Mouse (Mus musculus): ENCODE measurements at regions not wholly inside any gene's neighbourhood (a gene's known extent, or its start where the extent isn't known, plus 50 kb on each side); places are given as distances from the start of the nearest gene placed in this dataset.

GRCm38 (mm10) chr17:91225916-91226315, 133.0 kb upstream of the Nrxn1 start:
- DNase-seq (ENCODE audit: low spot score), result no peak

- DNase-seq (ENCODE audit: low spot score), result no peak
These were observed 123.6 kb upstream of the Nrxn1 start for GRCm38 (mm10) chr17:91216429-91216828.

- no peak for DNase-seq (ENCODE audit: low spot score)
These were observed 89.7 kb upstream of the Nrxn1 start for GRCm38 (mm10) chr17:91182574-91182973.

GRCm38 (mm10) chr17:91161834-91162233, 69.0 kb upstream of the Nrxn1 start:
- no peak for DNase-seq (ENCODE audit: low spot score)
